Comparison of ENCODE assay signal across 18 mouse cellular contexts in the genomic region with DNA sequence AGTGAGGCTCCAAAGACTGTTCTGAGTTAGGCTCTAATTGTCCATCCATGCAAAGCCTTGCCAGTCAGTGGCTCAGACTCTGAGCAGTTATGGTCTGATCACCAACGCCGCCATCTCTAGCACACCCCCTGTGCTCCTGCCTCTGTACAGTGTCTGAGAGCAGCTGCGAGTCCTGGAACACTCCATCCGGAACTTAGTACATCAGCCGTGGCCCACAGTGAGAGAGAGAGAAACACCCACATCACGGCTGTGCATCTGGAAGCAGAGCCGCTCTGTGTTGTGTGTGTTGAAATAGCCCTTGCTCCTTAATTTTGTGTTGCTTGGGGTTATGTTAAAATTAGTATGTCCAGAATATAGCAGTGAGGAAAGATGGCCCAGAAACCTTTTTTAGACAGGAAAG. TPM values are rescaled to one million over a fixed set of nuclear protein-coding genes. Genes with fewer than 3 reads are reported as not detected.
DNase-seq lines count a peak whose midpoint lies in the region; TF ChIP-seq lines count a peak whose summit lies in the region.
"Had no signal": no experiment of that assay in that cellular context is flagged by ENCODE, and none has a peak within 500 bp of the region (broad histone marks: within the 10 kb centered on the region; RNA-seq: fewer than 3 reads in every experiment).

No protein-coding gene starts in this region.

- intact Hi-C loops in heart, postnatal 25 days (cut with DNase I): no loop called here
- intact Hi-C loops in left cerebral cortex, adult 2 months (cut with DNase I): loop anchor here (1.0 to 2.0 kb wide), 4 partner anchors 62 to 177 kb away; partner anchors contain the start of gene Prmt8

- no peak overlapping the region; the same call in 1 of the 2 replicates for H3K27ac ChIP-seq in left cerebral cortex, adult 2 months
- H3K27ac ChIP-seq: limb, embryonic 12.5 days; liver, embryonic 14.5 days; midbrain, embryonic 13.5 days; neural tube, embryonic 15.5 days had no signal

- peak; percentile 85 for DNase-seq in heart, adult 11 months
- DNase-seq in heart, postnatal 25 days (ENCODE audit: low spot score): no peak
- peak; percentile 24 for DNase-seq in ZHBTc4 (ENCODE audit: low read depth, low spot score)
- DNase-seq in left cerebral cortex, adult 2 months (ENCODE audit: extremely low spot score in 1 of 2, low spot score in 2 of 2): peak; percentile 15 to 49
- DNase-seq in right cerebral cortex, postnatal 10 days (ENCODE audit: low spot score in 2 of 2): peak; percentile 33 to 61
- DNase-seq in adipocyte (ENCODE audit: low spot score): no peak
- DNase-seq in spleen, adult 12 weeks (ENCODE audit: low spot score): no peak
- DNase-seq: cerebellum, adult 9-11 months; heart, adult 18-20 months; kidney, adult 2 months; kidney, postnatal 14 days; thymus, postnatal 4 days had no signal

- H3K4me3 ChIP-seq in left cerebral cortex, adult 2 months: no peak overlapping the region
- H3K4me3 ChIP-seq: limb, embryonic 12.5 days; midbrain, embryonic 13.5 days; neural tube, embryonic 15.5 days had no signal

- no peak for TF ChIP-seq CTCF in left cerebral cortex, adult 2 months (IDR thresholded peaks at IDR 0.05)

RNA-seq across cellular contexts. Expression of gene Tspan11, which starts 47.2 kb away (rescaled TPM):
- 1 to 10 TPM; 1.1 to 2.3 TPM for total RNA-seq in heart, postnatal 25 days (2021)
- 10 to 100 TPM in 1 of 2 experiments, 1 to 10 TPM in 1; 6.6 to 11.6 TPM for total RNA-seq in left cerebral cortex, adult 2 months (2021)
- total RNA-seq: hematopoietic stem cell, adult 5-6 weeks; megakaryocyte progenitor cell, adult 5-6 weeks had no signal

Comparison
In these comparisons a context has a peak if more than half of its experiments do, and no peak if none do; other contexts are left out.
1. DNase-seq: peak in heart, adult 11 months (single experiment), ZHBTc4 (single experiment), left cerebral cortex, adult 2 months (2 of 2) and right cerebral cortex, postnatal 10 days (2 of 2); none in heart, postnatal 25 days (single experiment), adipocyte (single experiment) and spleen, adult 12 weeks (single experiment).